Mouse (Mus musculus) MEL (cell line): Measurements from ENCODE around the gene Bckdhb. TPM values are rescaled to one million over a fixed set of nuclear protein-coding genes. Genes with fewer than 3 reads are reported as not detected.
"Not testable (repeated sequence)": the region's sequence is repeated elsewhere in the genome, so short reads cannot be mapped to it uniquely, and the experiment has no call there.

Experiments
- DNase-seq: peaks from one replicate; pipeline ENCODE4 v3.0.0; 2011; ENCODE audit warnings: low read depth, low spot score
- H3K27ac ChIP-seq: 2 replicates; pipeline ENCODE4 v1.5.1; 2012; ENCODE audit warnings: low read depth, mild to moderate bottlenecking, control low read depth, low read length, moderate library complexity; ENCODE audit not compliant: control insufficient read depth
- H3K27me3 ChIP-seq, 2 experiments: fragments of 150-350 bp in 1 of 2; sonication (generic) in 1 of 2; 2 replicates each; pipeline ENCODE4 v1.6.1; 2012; ENCODE audit warnings: low read length in 2 of 2, mild to moderate bottlenecking in 2 of 2, improper control_type of control experiment in 1 of 2, moderate library complexity in 1 of 2; ENCODE audit not compliant: insufficient read depth in 2 of 2, control insufficient read depth in 1 of 2
- H3K36me3 ChIP-seq, 2 experiments: 2 replicates each; pipeline ENCODE4 v1.6.1; 2012 to 2014; ENCODE audit warnings: low read length in 2 of 2, improper control_type of control experiment in 1 of 2, inconsistent platforms in 1 of 2, mild to moderate bottlenecking in 1 of 2; ENCODE audit not compliant: insufficient read depth in 2 of 2, control insufficient read depth in 1 of 2
- H3K4me1 ChIP-seq, 2 experiments: fragments of 150-350 bp in 1 of 2; sonication (generic) in 1 of 2; 2 replicates each; pipeline ENCODE4 v1.6.1; 2012; ENCODE audit warnings: low read length in 2 of 2, improper control_type of control experiment in 1 of 2, mild to moderate bottlenecking in 1 of 2; ENCODE audit not compliant: insufficient read depth in 2 of 2, control insufficient read depth in 1 of 2
- H3K4me3 ChIP-seq, 2 experiments: fragments of 150-350 bp in 1 of 2; sonication (generic) in 1 of 2; 2 replicates each; pipeline ENCODE4 v1.5.1; 2012; ENCODE audit warnings: low read depth in 2 of 2, low read length in 2 of 2, mild to moderate bottlenecking in 2 of 2, moderate library complexity in 2 of 2, control low read depth in 1 of 2, improper control_type of control experiment in 1 of 2; ENCODE audit not compliant: control insufficient read depth in 1 of 2, insufficient read depth in 1 of 2
- H3K79me2 ChIP-seq: 2 replicates; pipeline ENCODE4 v1.6.1; 2012; ENCODE audit warnings: mild to moderate bottlenecking, low read length, moderate library complexity; ENCODE audit not compliant: control insufficient read depth, poor library complexity, insufficient read depth
- H3K9ac ChIP-seq: 2 replicates; pipeline ENCODE4 v1.6.1; 2012; ENCODE audit warnings: low read depth, mild to moderate bottlenecking, control low read depth, low read length, moderate library complexity; ENCODE audit not compliant: control insufficient read depth, poor library complexity, severe bottlenecking
- H3K9me3 ChIP-seq: fragments of 150-350 bp; sonication (generic); replicated peaks from 2 replicates; pipeline ENCODE4 v1.6.1; 2012; ENCODE audit warnings: mild to moderate bottlenecking, low read length, improper control_type of control experiment, moderate library complexity; ENCODE audit not compliant: insufficient read depth
- BHLHE40 ChIP-seq: IDR thresholded peaks from 2 replicates; pipeline ENCODE4 v1.6.1; 2012; ENCODE audit warnings: low read depth, mild to moderate bottlenecking, inconsistent platforms, low read length, improper control_type of control experiment, borderline replicate concordance
- CHD2 ChIP-seq: IDR thresholded peaks from 2 replicates; pipeline ENCODE4 v1.6.1; 2011; ENCODE audit warnings: low read length, improper control_type of control experiment
- E2F4 ChIP-seq: IDR thresholded peaks from 2 replicates; pipeline ENCODE4 v1.6.1; 2011; ENCODE audit warnings: low read depth, low read length, improper control_type of control experiment, borderline replicate concordance
- ETS1 ChIP-seq: IDR thresholded peaks from 2 replicates; pipeline ENCODE4 v1.6.1; 2012; ENCODE audit warnings: low read depth, mild to moderate bottlenecking, inconsistent platforms, low read length, improper control_type of control experiment, moderate library complexity
- GABPA ChIP-seq: IDR thresholded peaks from 2 replicates; pipeline ENCODE4 v1.6.1; 2012; ENCODE audit warnings: low read depth, mild to moderate bottlenecking, inconsistent platforms, low read length, improper control_type of control experiment, moderate library complexity
- GATA1 ChIP-seq: IDR thresholded peaks from 2 replicates; pipeline ENCODE4 v1.6.1; 2011; ENCODE audit warnings: low read depth, low read length, improper control_type of control experiment
- HCFC1 ChIP-seq: IDR thresholded peaks from 2 replicates; pipeline ENCODE4 v1.6.1; 2012; ENCODE audit warnings: low read depth, mild to moderate bottlenecking, inconsistent platforms, low read length, improper control_type of control experiment, moderate library complexity
- MAX ChIP-seq: IDR thresholded peaks from 2 replicates; pipeline ENCODE4 v1.6.1; 2011; ENCODE audit warnings: low read length, improper control_type of control experiment
- MAZ ChIP-seq: IDR thresholded peaks from 2 replicates; pipeline ENCODE4 v1.6.1; 2012; ENCODE audit warnings: low read depth, mild to moderate bottlenecking, inconsistent platforms, low read length, improper control_type of control experiment
- MEF2A ChIP-seq: IDR thresholded peaks from 2 replicates; pipeline ENCODE4 v1.6.1; 2014; ENCODE audit warnings: low read depth, mild to moderate bottlenecking, inconsistent platforms, low read length, improper control_type of control experiment; ENCODE audit not compliant: poor library complexity, insufficient replicate concordance, severe bottlenecking; ENCODE audit errors: extremely low read depth
- MYC ChIP-seq: IDR thresholded peaks from 2 replicates; pipeline ENCODE4 v1.6.1; 2011; ENCODE audit warnings: low read depth, mild to moderate bottlenecking, low read length, improper control_type of control experiment, moderate library complexity
- POLR2AphosphoS5 ChIP-seq: IDR thresholded peaks from 2 replicates; pipeline ENCODE4 v1.6.1; 2012; ENCODE audit warnings: low read depth, borderline replicate concordance, mild to moderate bottlenecking, inconsistent platforms, low read length, moderate library complexity, mixed read lengths
- RCOR1 ChIP-seq: IDR thresholded peaks from 2 replicates; pipeline ENCODE4 v1.6.1; 2012; ENCODE audit warnings: low read depth, mild to moderate bottlenecking, inconsistent platforms, low read length, improper control_type of control experiment
- TAL1 ChIP-seq: IDR thresholded peaks from 2 replicates; pipeline ENCODE4 v1.6.1; 2012; ENCODE audit warnings: mild to moderate bottlenecking, inconsistent platforms, low read length, moderate library complexity, mixed read lengths
- TBP ChIP-seq: IDR thresholded peaks from 2 replicates; pipeline ENCODE4 v1.8.0; 2011; ENCODE audit warnings: low read depth, low read length, improper control_type of control experiment
- TCF12 ChIP-seq: IDR thresholded peaks from 2 replicates; pipeline ENCODE4 v1.6.1; 2014; ENCODE audit warnings: low read depth, mild to moderate bottlenecking, inconsistent platforms, low read length, improper control_type of control experiment, moderate library complexity
- USF2 ChIP-seq, 2 experiments: IDR thresholded peaks; 2 replicates each; pipeline ENCODE4 v1.6.1; 2011 to 2012; ENCODE audit warnings: improper control_type of control experiment in 2 of 2, low read length in 2 of 2, borderline replicate concordance in 1 of 2, inconsistent platforms in 1 of 2, low read depth in 1 of 2, mild to moderate bottlenecking in 1 of 2; ENCODE audit not compliant: insufficient read depth in 1 of 2
- ZKSCAN1 ChIP-seq: IDR thresholded peaks from 2 replicates; pipeline ENCODE4 v1.6.1; 2012; ENCODE audit warnings: low read depth, mild to moderate bottlenecking, inconsistent platforms, low read length, improper control_type of control experiment, moderate library complexity
- ZNF384 ChIP-seq: IDR thresholded peaks from 2 replicates; pipeline ENCODE4 v1.6.1; 2012; ENCODE audit warnings: low read depth, mild to moderate bottlenecking, inconsistent platforms, low read length, improper control_type of control experiment
- polyA plus RNA-seq, 2 experiments: library from polyadenylated mRNA; stranded (reverse) in 1 of 2; unstranded in 1 of 2; fragments of >175 nt in 1 of 2; fragments of >200 nt in 1 of 2; gene quantifications; 2 replicates each; pipeline versions ENCODE4 v1.2.1 to v1.2.4; 2012; ENCODE audit warnings: low replicate concordance in 2 of 2, low read depth in 1 of 2; ENCODE audit not compliant: insufficient read length in 2 of 2, insufficient read depth in 1 of 2, missing spikeins in 1 of 2
- total RNA-seq: library from RNA; depleted of rRNA; stranded (reverse); fragments of 300-350 nt; gene quantifications from 2 replicates; pipeline ENCODE4 v1.2.3, GENCODE M21; 2012

Bckdhb gene
- total and polyA plus RNA-seq, 3 experiments = 15.9 to 26.6 TPM; not detected in 1

- Histone ChIP-seq H3K9ac (no peak overlapping the region), H3K9me3 (no peaks in the 10 kb centered on the region), H3K27me3 (no peaks in the 10 kb centered on the region), H3K79me2 (no peaks in the 10 kb centered on the region), H3K4me1 (no peaks in the 10 kb centered on the region)
- DNase-seq = no peak
- TF ChIP-seq E2F4 (no peak), MAX (no peak), TBP (no peak), CHD2 (no peak), MAZ (no peak), GATA1 (no peak), ZKSCAN1 (no peak), ETS1 (no peak), HCFC1 (no peak), TAL1 (no peak), POLR2AphosphoS5 (no peak), GABPA (no peak), MYC (no peak), BHLHE40 (no peak), TCF12 (no peak), ZNF384 (no peak), MEF2A (no peak), USF2 (IDR thresholded peaks at IDR 0.05; ENCODE audit: borderline replicate concordance in 1 of 2, insufficient read depth in 1 of 2, low read depth in 1 of 2, low read length in 2 of 2) (no peak), RCOR1 (no peak)
- TF ChIP-seq, all 39 proteins: peak for 0
- Histone ChIP-seq H3K27ac (no peak overlapping the region), H3K4me3 (no peak overlapping the region), H3K36me3 (no peaks in the 10 kb centered on the region)
Measured at GRCm38 (mm10) chr9:84055125-84055807, 130.3 kb downstream of the Bckdhb start.

- not testable (repeated sequence) for H3K9me3 ChIP-seq, H3K79me2 ChIP-seq, DNase-seq, H3K4me1 ChIP-seq, H3K9ac ChIP-seq, H3K27me3 ChIP-seq, H3K36me3 ChIP-seq, H3K4me3 ChIP-seq, H3K27ac ChIP-seq
Measured at GRCm38 (mm10) chr9:84060781-84061180, 135.8 kb downstream of the Bckdhb start.
